Mouse (Mus musculus) neural tube, embryonic 12.5 days (tissue): ENCODE results near the gene Gpc3. TPM values are rescaled to one million over a fixed set of nuclear protein-coding genes. Genes with fewer than 3 reads are reported as not detected.

Experiments used
- ATAC-seq: fragments of 200-750 bp; cut with Nextera tagmentation; 2 replicates; pipeline ENCODE4 v1.8.0; 2017; ENCODE audit warnings: low read depth, mild to moderate bottlenecking, moderate TSS enrichment, moderate library complexity; ENCODE audit not compliant: low FRiP score
- H3K27ac ChIP-seq: fragments of 300-500 bp; sonication (generic); 2 replicates; pipeline ENCODE4 v1.5.1; 2016
- H3K27me3 ChIP-seq: fragments of 300-500 bp; sonication (generic); replicated peaks from 2 replicates; pipeline ENCODE4 v1.6.1; 2016; ENCODE audit warnings: mild to moderate bottlenecking
- H3K36me3 ChIP-seq: fragments of 300-500 bp; sonication (generic); 2 replicates; pipeline ENCODE4 v1.6.1; 2016; ENCODE audit warnings: mild to moderate bottlenecking
- H3K4me1 ChIP-seq: fragments of 300-500 bp; sonication (generic); 2 replicates; pipeline ENCODE4 v1.6.1; 2016
- H3K4me2 ChIP-seq: fragments of 300-500 bp; sonication (generic); replicated peaks from 2 replicates; pipeline ENCODE4 v1.6.1; 2016; ENCODE audit warnings: mild to moderate bottlenecking
- H3K4me3 ChIP-seq: fragments of 300-500 bp; sonication (generic); 2 replicates; pipeline ENCODE4 v1.5.1; 2016
- H3K9ac ChIP-seq: fragments of 300-500 bp; sonication (generic); 2 replicates; pipeline ENCODE4 v1.6.1; 2016; ENCODE audit warnings: mild to moderate bottlenecking
- H3K9me3 ChIP-seq: fragments of 300-500 bp; sonication (generic); 2 replicates; pipeline ENCODE4 v1.6.1; 2016; ENCODE audit warnings: mild to moderate bottlenecking
- WGBS: fragments of 180-500 bp; shearing (Covaris S2); methylation state at CpG from one replicate; pipeline ENCODE4 v1.1.7; 2016; 5-methylcytosine and 5-hydroxymethylcytosine counted together
- polyA plus RNA-seq: library from polyadenylated mRNA; unstranded; fragments of >200 nt; fragmentation: Nextera tagmentation; extraction: Ambion mirVana; gene quantifications from 2 replicates; pipeline ENCODE4 v1.2.1, GENCODE M21; 2016

The Gpc3 gene
- polyA plus RNA-seq, result 303 and 304 TPM in 2 replicates

DNA sequence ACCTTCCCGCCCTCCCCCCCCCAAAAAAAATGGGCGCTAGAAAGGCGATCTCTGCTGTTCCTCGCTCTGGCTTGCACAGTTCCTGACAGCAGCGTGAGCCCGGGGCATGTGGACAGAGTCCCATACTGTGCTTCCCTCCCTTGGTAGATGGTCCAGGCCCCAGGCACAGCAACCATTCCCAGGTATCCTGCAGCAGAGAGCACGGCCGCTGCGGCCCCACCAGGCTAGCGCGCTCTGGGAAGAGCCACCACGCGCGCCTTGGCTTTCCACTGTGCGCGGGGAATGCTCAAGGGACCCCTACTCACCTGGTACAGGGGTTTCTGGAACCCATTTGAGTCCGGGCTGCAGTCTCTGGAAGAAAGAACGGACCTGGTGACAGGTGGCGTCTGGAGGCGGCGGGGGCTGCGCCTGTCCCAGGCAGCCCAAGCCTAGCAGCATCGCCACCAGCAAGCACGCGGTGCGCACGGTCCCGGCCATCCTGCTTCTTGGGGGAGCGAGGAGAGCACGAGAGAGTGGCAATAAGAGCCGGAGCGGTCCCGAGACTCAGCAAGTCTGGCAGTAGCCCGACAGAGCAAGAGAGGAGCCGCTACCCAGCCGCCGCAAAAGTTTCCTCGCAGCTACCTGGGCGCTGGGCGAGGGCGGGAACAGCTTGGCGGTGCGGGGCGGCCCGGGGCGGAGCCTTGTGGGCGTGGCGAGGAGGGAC lies at the start of gene Gpc3:
TSS of gene Gpc3 (minus strand) at position 623 of the 703 bp plus-strand sequence.
- Histone ChIP-seq H3K36me3 (no peaks in the 10 kb centered on the region), H3K9ac (peak within 1 kb of the TSS; percentile 44), H3K4me1 (no peaks in the 10 kb centered on the region; the same call in 1 of the 2 replicates), H3K9me3 (no peaks in the 10 kb centered on the region), H3K27ac (no peak within 1 kb of the TSS), H3K4me2 (peak within 1 kb of the TSS; percentile 68), H3K4me3 (peak within 1 kb of the TSS; percentile 40), H3K27me3 (no peaks in the 10 kb centered on the region)
- ATAC-seq, result peak; percentile 88
- 22% methylated on average over 48 of the region's 48 CpGs for WGBS

DNA sequence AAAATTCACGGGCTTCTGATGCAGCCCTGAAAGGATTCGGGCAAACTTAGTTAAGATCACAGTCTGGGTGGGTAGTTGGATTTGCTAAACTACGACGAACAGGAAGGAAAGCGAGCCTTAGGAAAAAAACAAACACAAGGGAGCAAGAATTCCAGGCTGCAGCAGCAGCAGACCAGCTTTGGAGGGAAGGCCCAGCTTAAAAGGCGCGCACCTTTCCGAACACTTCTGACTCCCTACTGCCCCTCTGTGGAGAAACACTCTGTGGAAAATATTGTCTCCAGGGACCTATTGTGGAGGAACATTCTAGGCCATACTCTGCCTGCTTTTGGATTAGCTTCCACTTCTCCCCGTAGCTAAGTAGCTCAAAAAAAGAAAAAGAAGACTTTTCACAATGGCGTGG lies 38.2 kb upstream of the Gpc3 start:
- H3K9me3 ChIP-seq, result no peaks in the 10 kb centered on the region
- H3K36me3 ChIP-seq, result no peaks in the 10 kb centered on the region
- peak overlapping the region; percentile 34 for H3K4me2 ChIP-seq
- H3K27me3 ChIP-seq, result no peaks in the 10 kb centered on the region
- no peaks in the 10 kb centered on the region for H3K4me1 ChIP-seq
- H3K4me3 ChIP-seq, result no peak overlapping the region
- no peak overlapping the region for H3K9ac ChIP-seq
- 26% methylated on average over 10 of the region's 10 CpGs for WGBS
- peak overlapping the region; percentile 50; the same call in 1 of the 2 replicates for H3K27ac ChIP-seq
- ATAC-seq, result peak; percentile 76

DNA sequence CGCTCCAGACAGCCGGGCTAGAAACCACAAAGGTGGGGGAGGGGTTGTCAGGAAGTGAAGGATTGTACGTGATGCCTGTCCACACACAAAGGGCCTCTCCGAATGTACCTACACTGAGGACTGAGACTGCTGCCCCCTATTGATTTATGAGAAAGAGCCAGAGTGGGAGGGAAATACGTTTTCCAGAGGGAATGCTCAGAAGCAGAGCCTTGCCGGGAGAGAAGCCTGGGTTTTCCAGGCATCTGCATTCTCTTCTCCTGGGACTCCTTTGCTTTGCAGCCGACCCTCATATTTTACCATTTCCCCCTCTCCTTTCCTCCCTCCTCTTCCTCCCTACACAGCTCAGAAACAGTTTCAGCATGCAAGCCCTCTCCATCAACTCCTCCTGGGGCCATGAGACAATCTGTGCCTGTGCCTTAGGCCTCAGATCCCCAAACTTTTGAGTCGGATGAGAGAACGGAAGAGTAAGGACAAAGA lies 37.8 kb upstream of the Gpc3 start:
- Histone ChIP-seq H3K9me3 (no peaks in the 10 kb centered on the region), H3K27ac (peak overlapping the region; percentile 50; the same call in 1 of the 2 replicates), H3K4me3 (no peak overlapping the region), H3K4me1 (no peaks in the 10 kb centered on the region), H3K27me3 (no peaks in the 10 kb centered on the region), H3K36me3 (no peaks in the 10 kb centered on the region), H3K9ac (no peak overlapping the region), H3K4me2 (peak overlapping the region; percentile 34)
- ATAC-seq, result peak; percentile 79
- 16% methylated on average over 9 of the region's 9 CpGs for WGBS

DNA sequence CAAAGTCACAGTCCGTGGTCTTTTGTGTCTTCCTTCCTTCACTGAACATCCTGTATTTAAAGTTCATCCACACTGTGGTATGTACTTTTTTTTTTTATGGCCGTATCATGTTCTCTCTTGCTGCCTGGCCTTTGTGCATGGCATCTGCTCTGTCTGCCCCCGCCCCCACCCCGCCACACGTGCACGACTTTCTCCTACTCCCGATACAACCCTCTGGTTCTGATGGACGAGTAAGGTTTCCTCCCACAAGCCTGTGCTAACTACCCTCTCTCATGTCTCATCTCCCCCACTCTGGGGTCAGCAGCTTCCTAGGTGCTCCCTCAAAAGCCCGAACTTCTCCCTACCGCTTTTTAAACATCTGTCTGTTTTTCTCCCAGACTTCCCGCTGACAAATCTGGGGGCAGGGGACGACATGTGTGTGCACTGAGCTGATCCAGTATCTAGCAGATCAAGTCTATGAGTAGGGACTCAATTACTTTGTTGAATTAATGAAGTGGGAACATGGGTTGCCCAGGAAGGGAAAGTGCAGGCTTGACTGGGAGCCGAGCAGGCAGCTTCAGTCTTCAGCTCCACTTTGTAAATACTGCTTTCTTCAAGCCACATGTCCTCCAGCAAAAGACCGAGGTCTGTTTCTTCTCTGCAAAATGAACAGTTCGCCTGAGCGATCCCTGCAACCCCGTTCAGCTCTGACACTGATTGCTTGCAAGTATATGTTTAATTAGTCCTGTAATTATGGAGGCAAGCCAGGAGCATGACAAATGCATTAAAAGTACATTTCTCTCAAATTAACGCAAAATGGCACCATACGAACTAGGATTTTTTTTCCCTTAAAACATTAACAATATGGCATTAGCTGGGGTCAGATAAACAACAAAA lies 35.4 kb upstream of the Gpc3 start:
- no peaks in the 10 kb centered on the region for H3K4me1 ChIP-seq
- no peak overlapping the region for H3K4me3 ChIP-seq
- no peaks in the 10 kb centered on the region for H3K9me3 ChIP-seq
- no peak overlapping the region for H3K27ac ChIP-seq
- H3K9ac ChIP-seq, result no peak overlapping the region
- H3K36me3 ChIP-seq, result no peaks in the 10 kb centered on the region
- 31% methylated on average over 19 of the region's 19 CpGs for WGBS
- peak overlapping the region; percentile 36 for H3K4me2 ChIP-seq
- ATAC-seq, result no peak
- no peaks in the 10 kb centered on the region for H3K27me3 ChIP-seq

DNA sequence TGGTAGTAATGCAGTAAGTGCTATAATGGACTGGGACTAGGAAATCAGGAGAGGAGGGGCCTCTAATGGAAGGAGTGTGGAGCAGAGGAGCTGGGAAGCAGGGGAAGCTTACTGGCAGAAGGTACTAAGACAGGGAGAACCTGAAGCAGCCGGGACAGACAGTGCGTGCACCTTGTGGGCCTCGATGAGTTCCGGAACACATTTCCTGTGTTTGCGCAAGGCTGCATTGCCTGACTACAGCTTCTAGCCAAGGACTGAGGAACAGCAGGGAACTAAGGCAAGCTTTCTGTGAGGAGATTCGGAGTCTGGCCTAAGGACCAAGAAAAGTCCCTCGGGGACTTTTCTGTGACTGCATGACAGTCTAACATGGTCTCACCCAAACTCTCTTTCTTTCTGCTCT lies 30.6 kb upstream of the Gpc3 start:
- no peaks in the 10 kb centered on the region for H3K4me1 ChIP-seq
- no peak overlapping the region for H3K4me2 ChIP-seq
- no peaks in the 10 kb centered on the region for H3K27me3 ChIP-seq
- H3K4me3 ChIP-seq, result no peak overlapping the region
- no peak overlapping the region for H3K27ac ChIP-seq
- H3K9me3 ChIP-seq, result no peaks in the 10 kb centered on the region
- 72% methylated on average over 7 of the region's 7 CpGs for WGBS
- no peak for ATAC-seq
- H3K9ac ChIP-seq, result no peak overlapping the region
- H3K36me3 ChIP-seq, result no peaks in the 10 kb centered on the region

- Histone ChIP-seq H3K36me3 (no peaks in the 10 kb centered on the region), H3K9ac (no peak overlapping the region), H3K27ac (no peak overlapping the region), H3K27me3 (no peaks in the 10 kb centered on the region), H3K4me1 (no peaks in the 10 kb centered on the region), H3K4me3 (no peak overlapping the region), H3K9me3 (no peaks in the 10 kb centered on the region), H3K4me2 (no peak overlapping the region)
- ATAC-seq, result no peak
- WGBS, result 70% methylated on average over 2 of the region's 2 CpGs
Observed at GRCm38 (mm10) chrX:52643350-52643749, 29.6 kb upstream of the Gpc3 start.

DNA sequence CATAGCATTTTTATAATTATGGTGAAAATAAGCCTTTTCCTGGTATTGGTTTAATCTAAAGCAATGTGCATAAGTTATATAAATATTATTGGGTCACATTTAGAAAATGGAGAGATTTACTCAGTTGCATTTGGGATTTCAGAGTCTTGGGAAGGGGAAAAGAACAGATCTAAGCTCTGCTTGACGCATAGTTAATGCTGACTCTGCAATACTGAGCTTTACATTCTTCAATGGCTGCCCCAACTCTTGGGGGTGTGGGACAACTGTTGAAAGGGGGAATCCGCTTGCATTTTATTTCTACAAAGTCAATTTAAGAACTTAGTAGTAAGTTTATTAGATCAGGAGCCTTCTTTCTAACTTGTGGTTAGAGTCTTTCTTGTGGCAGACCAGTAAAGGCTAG lies 28.4 kb upstream of the Gpc3 start:
- no peaks in the 10 kb centered on the region for H3K27me3 ChIP-seq
- H3K4me1 ChIP-seq, result no peaks in the 10 kb centered on the region
- no peak overlapping the region for H3K27ac ChIP-seq
- 83% methylated on average over 2 of the region's 2 CpGs for WGBS
- ATAC-seq, result no peak
- no peaks in the 10 kb centered on the region for H3K36me3 ChIP-seq
- H3K9me3 ChIP-seq, result no peaks in the 10 kb centered on the region
- no peak overlapping the region for H3K4me2 ChIP-seq
- H3K4me3 ChIP-seq, result no peak overlapping the region
- no peak overlapping the region for H3K9ac ChIP-seq

- Histone ChIP-seq H3K27ac (no peak overlapping the region), H3K9me3 (no peaks in the 10 kb centered on the region), H3K27me3 (no peaks in the 10 kb centered on the region), H3K9ac (no peak overlapping the region), H3K4me3 (no peak overlapping the region), H3K36me3 (no peaks in the 10 kb centered on the region), H3K4me2 (no peak overlapping the region), H3K4me1 (no peaks in the 10 kb centered on the region)
- no peak for ATAC-seq
Observed at GRCm38 (mm10) chrX:52637419-52637818, 23.7 kb upstream of the Gpc3 start.

DNA sequence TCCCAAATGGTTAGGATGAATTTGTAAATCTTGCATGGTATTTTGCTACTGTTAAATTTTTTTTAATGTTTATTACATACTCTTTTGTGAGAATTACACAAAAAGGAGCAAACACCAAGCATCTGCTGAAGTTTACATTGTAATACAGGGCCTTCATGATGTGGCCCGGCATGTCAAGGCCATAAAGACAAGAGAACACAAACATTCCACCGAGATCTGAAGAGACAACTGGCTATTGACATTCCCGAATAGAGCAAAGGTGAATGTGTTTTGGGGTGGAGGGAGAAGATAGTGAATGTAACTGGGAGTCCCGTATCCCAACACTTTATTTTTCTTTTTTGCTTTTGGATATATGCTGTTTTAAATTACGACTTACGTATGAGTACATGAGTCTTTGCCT lies 20.2 kb upstream of the Gpc3 start:
- Histone ChIP-seq H3K27ac (no peak overlapping the region), H3K36me3 (no peaks in the 10 kb centered on the region), H3K4me1 (no peaks in the 10 kb centered on the region; the same call in 1 of the 2 replicates), H3K4me3 (no peak overlapping the region), H3K9me3 (no peaks in the 10 kb centered on the region), H3K9ac (no peak overlapping the region), H3K4me2 (no peak overlapping the region), H3K27me3 (no peaks in the 10 kb centered on the region)
- 60% methylated on average over 6 of the region's 6 CpGs for WGBS
- no peak for ATAC-seq

DNA sequence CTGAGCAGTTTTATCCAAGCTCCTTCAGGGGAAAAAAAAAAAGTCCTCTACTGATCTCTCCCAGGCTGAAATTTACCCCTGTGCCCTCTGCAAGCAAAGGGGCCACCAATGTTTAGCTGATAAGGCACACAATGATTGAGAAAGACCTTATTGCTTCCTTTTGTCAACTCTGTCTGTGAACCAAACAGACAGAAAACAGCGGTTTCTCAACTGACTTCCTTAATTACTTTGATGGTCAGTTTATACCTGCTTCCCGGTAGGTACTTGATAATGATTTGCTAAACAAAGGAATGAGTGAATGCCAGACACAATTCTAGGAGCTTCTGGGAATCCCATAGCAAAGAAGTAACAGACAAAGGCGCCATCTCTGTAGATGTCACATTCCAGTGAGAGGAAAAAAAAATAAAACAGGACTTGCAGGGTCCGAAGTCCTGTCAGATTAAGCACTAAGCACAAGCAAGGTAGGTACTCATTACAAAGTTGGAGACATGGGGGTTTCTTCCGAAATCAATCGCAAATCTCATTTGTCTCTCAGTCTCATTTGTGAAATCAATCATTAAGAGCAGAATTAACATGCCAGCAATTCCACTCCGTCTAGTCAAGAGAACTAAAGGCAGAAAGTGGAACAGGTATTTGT lies 19.1 kb upstream of the Gpc3 start:
- no peak for ATAC-seq
- H3K9ac ChIP-seq, result no peak overlapping the region
- no peak overlapping the region for H3K4me3 ChIP-seq
- 25% methylated on average over 7 of the region's 7 CpGs for WGBS
- no peaks in the 10 kb centered on the region for H3K36me3 ChIP-seq
- H3K9me3 ChIP-seq, result no peaks in the 10 kb centered on the region
- no peak overlapping the region for H3K4me2 ChIP-seq
- H3K27ac ChIP-seq, result no peak overlapping the region
- no peaks in the 10 kb centered on the region; the same call in 1 of the 2 replicates for H3K4me1 ChIP-seq
- no peaks in the 10 kb centered on the region for H3K27me3 ChIP-seq

- Histone ChIP-seq H3K4me3 (no peak overlapping the region), H3K4me1 (no peaks in the 10 kb centered on the region; the same call in 1 of the 2 replicates), H3K27me3 (no peaks in the 10 kb centered on the region), H3K9me3 (no peaks in the 10 kb centered on the region), H3K27ac (no peak overlapping the region), H3K4me2 (no peak overlapping the region), H3K9ac (no peak overlapping the region), H3K36me3 (no peaks in the 10 kb centered on the region)
- 65% methylated on average over 6 of the region's 6 CpGs for WGBS
- no peak for ATAC-seq
Observed at GRCm38 (mm10) chrX:52626963-52627716, 13.4 kb upstream of the Gpc3 start.
